Mouse (Mus musculus): ENCODE data around the gene Trappc10. TPM values are rescaled to one million over a fixed set of nuclear protein-coding genes. Genes with fewer than 3 reads are reported as not detected.
A peak's percentile ranks its signal among the peaks of the same experiment; 100 is the strongest.

Trappc10 gene
- polyA plus RNA-seq, 1 experiment, result 18.2 TPM

GRCm38 (mm10) chr10:78280486-78280885 is 36.0 kb upstream of the Trappc10 start:
- Histone ChIP-seq H3K36me3 (ENCODE audit: control insufficient read depth, insufficient read depth) (peaks cover 44% of the 10 kb centered on the region), H3K4me3 (ENCODE audit: insufficient read depth, poor library complexity, severe bottlenecking) (no peak overlapping the region), H3ac (ENCODE audit: control insufficient read depth, insufficient read length, low read depth) (no peak overlapping the region), H3K79me2 (ENCODE audit: control insufficient read depth, insufficient read depth) (no peaks in the 10 kb centered on the region), H3K79me3 (ENCODE audit: low read depth) (no peaks in the 10 kb centered on the region), H3K27me3 (ENCODE audit: control insufficient read depth, insufficient read depth, insufficient read length) (no peaks in the 10 kb centered on the region)
- TF ChIP-seq MAX (IDR thresholded peaks at IDR 0.05), result no peak
- no peak for TF ChIP-seq FOSL1 (IDR thresholded peaks at IDR 0.05; ENCODE audit: insufficient read depth, low read length, poor library complexity, severe bottlenecking)
- no peak for TF ChIP-seq USF1 (IDR thresholded peaks at IDR 0.05; ENCODE audit: low read depth)
- no peak for TF ChIP-seq CEBPB (IDR thresholded peaks at IDR 0.05; ENCODE audit: low read depth)
- no peak for TF ChIP-seq CTCF (IDR thresholded peaks at IDR 0.05; ENCODE audit: control insufficient read depth, insufficient read depth, insufficient read length)

- H3K79me2 ChIP-seq (ENCODE audit: control insufficient read depth, insufficient read depth), result no peaks in the 10 kb centered on the region
- H3K36me3 ChIP-seq (ENCODE audit: control insufficient read depth, insufficient read depth), result peaks cover 41% of the 10 kb centered on the region
- no peak overlapping the region for H3K4me3 ChIP-seq (ENCODE audit: insufficient read depth, poor library complexity, severe bottlenecking)
- H3K79me3 ChIP-seq (ENCODE audit: low read depth), result no peaks in the 10 kb centered on the region
- no peaks in the 10 kb centered on the region for H3K27me3 ChIP-seq (ENCODE audit: control insufficient read depth, insufficient read depth, insufficient read length)
- H3ac ChIP-seq (ENCODE audit: control insufficient read depth, insufficient read length, low read depth), result no peak overlapping the region
- TF ChIP-seq MYOD1 (IDR thresholded peaks at IDR 0.05; ENCODE audit: control insufficient read depth, insufficient read length, low read depth), result no peak
- TF ChIP-seq CTCF (IDR thresholded peaks at IDR 0.05; ENCODE audit: control insufficient read depth, insufficient read depth, insufficient read length), result peak; percentile 80
Observed at GRCm38 (mm10) chr10:78279210-78279609, 34.8 kb upstream of the Trappc10 start.

DNA sequence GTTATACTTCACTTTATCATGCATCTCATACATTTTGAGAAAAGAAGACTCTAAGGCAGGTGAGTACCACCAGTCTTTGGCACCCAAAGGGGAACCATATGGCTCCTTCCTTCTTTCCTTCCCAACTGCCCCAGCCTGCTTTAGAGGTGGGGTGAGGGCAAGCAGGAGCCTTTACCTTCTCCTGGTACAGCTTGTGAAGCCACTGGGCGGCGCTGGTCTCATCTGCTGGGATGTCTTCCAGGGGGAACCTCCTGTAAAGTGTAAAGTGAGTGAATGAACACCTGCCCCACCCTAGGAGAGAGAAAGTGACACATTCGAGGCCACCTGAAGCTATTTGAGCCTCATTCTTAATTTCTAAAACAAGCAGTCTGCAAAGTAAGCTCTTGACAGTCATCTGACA is 33.4 kb upstream of the Trappc10 start:
- Histone ChIP-seq H3K27me3 (ENCODE audit: control insufficient read depth, insufficient read depth, insufficient read length) (no peaks in the 10 kb centered on the region), H3K79me3 (ENCODE audit: low read depth) (no peaks in the 10 kb centered on the region), H3K79me2 (ENCODE audit: control insufficient read depth, insufficient read depth) (no peaks in the 10 kb centered on the region), H3K36me3 (ENCODE audit: control insufficient read depth, insufficient read depth) (peaks cover 33% of the 10 kb centered on the region), H3ac (ENCODE audit: control insufficient read depth, insufficient read length, low read depth) (no peak overlapping the region), H3K4me3 (ENCODE audit: insufficient read depth, poor library complexity, severe bottlenecking) (no peak overlapping the region)
- TF ChIP-seq MAX (IDR thresholded peaks at IDR 0.05) (no peak), CEBPB (IDR thresholded peaks at IDR 0.05; ENCODE audit: low read depth) (no peak), MYOG (IDR thresholded peaks at IDR 0.05; ENCODE audit: control insufficient read depth, extremely low read depth, insufficient read length) (no peak), CTCF (IDR thresholded peaks at IDR 0.05; ENCODE audit: control insufficient read depth, insufficient read depth, insufficient read length) (no peak), MYOD1 (IDR thresholded peaks at IDR 0.05; ENCODE audit: control insufficient read depth, insufficient read length, low read depth) (no peak), USF1 (IDR thresholded peaks at IDR 0.05; ENCODE audit: low read depth) (no peak), FOSL1 (IDR thresholded peaks at IDR 0.05; ENCODE audit: insufficient read depth, low read length, poor library complexity, severe bottlenecking) (no peak)

DNA sequence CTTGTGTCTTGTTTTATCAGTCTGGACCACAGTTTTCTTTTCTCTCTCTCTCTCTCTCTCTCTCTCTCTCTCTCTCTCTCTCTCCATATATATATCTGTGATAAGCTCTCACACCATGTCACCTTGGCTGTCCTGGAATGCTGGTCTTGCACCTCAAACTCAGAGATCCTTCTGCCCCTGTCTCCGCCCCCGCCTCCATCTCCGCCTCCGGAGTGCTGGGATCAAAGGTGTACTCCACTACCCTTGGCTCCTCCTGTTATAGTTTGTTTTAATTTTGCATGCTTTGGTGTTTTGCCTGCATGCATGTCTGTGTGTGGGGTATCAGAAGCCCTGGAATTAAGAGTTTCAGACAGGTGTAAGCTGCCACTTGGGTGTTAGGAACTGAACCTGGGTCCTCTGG is 31.8 kb upstream of the Trappc10 start:
- TF ChIP-seq MAX (IDR thresholded peaks at IDR 0.05) (no peak), CTCF (IDR thresholded peaks at IDR 0.05; ENCODE audit: control insufficient read depth, insufficient read depth, insufficient read length) (no peak), MYOG (IDR thresholded peaks at IDR 0.05; ENCODE audit: control insufficient read depth, extremely low read depth, insufficient read length) (no peak), USF1 (IDR thresholded peaks at IDR 0.05; ENCODE audit: low read depth) (no peak), CEBPB (IDR thresholded peaks at IDR 0.05; ENCODE audit: low read depth) (no peak), FOSL1 (IDR thresholded peaks at IDR 0.05; ENCODE audit: insufficient read depth, low read length, poor library complexity, severe bottlenecking) (no peak)
- no peak overlapping the region for H3K4me3 ChIP-seq (ENCODE audit: insufficient read depth, poor library complexity, severe bottlenecking)
- no peak overlapping the region for H3ac ChIP-seq (ENCODE audit: control insufficient read depth, insufficient read length, low read depth)
- H3K36me3 ChIP-seq (ENCODE audit: control insufficient read depth, insufficient read depth), result peaks cover 22% of the 10 kb centered on the region
- H3K79me3 ChIP-seq (ENCODE audit: low read depth), result no peaks in the 10 kb centered on the region
- no peaks in the 10 kb centered on the region for H3K27me3 ChIP-seq (ENCODE audit: control insufficient read depth, insufficient read depth, insufficient read length)
- no peaks in the 10 kb centered on the region for H3K79me2 ChIP-seq (ENCODE audit: control insufficient read depth, insufficient read depth)

GRCm38 (mm10) chr10:78272932-78273331 is 28.5 kb upstream of the Trappc10 start:
- no peaks in the 10 kb centered on the region for H3K79me2 ChIP-seq (ENCODE audit: control insufficient read depth, insufficient read depth)
- H3K4me3 ChIP-seq (ENCODE audit: insufficient read depth, poor library complexity, severe bottlenecking), result no peak overlapping the region
- H3K36me3 ChIP-seq (ENCODE audit: control insufficient read depth, insufficient read depth), result peaks cover 7% of the 10 kb centered on the region
- no peak for TF ChIP-seq CEBPB (IDR thresholded peaks at IDR 0.05; ENCODE audit: low read depth)
- no peaks in the 10 kb centered on the region for H3K27me3 ChIP-seq (ENCODE audit: control insufficient read depth, insufficient read depth, insufficient read length)
- no peaks in the 10 kb centered on the region for H3K79me3 ChIP-seq (ENCODE audit: low read depth)
- no peak overlapping the region for H3ac ChIP-seq (ENCODE audit: control insufficient read depth, insufficient read length, low read depth)

DNA sequence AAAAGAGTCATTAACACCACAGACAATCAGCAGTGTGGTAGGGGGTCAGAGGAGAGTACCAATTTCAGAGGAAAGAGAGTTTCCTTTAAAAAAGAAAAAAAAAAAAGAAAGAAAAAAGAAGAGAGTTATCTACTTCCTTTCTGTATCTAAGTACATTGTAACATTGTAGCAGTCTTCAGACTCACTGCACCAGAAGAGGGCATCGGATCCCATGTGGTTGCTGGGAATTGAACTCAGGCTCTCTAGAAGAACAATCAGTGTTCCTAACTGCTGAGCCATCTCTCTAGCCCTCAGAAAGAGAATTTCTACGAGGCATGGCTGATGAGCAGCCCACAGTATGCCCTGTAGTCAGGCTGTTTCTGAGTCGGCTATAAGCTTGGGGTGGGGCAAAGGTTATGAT is 21.4 kb upstream of the Trappc10 start:
- no peak overlapping the region for H3K4me3 ChIP-seq (ENCODE audit: insufficient read depth, poor library complexity, severe bottlenecking)
- H3K27me3 ChIP-seq (ENCODE audit: control insufficient read depth, insufficient read depth, insufficient read length), result peaks cover 3% of the 10 kb centered on the region
- no peaks in the 10 kb centered on the region for H3K36me3 ChIP-seq (ENCODE audit: control insufficient read depth, insufficient read depth)
- no peak overlapping the region for H3ac ChIP-seq (ENCODE audit: control insufficient read depth, insufficient read length, low read depth)
- H3K79me3 ChIP-seq (ENCODE audit: low read depth), result no peaks in the 10 kb centered on the region
- TF ChIP-seq FOSL1 (IDR thresholded peaks at IDR 0.05; ENCODE audit: insufficient read depth, low read length, poor library complexity, severe bottlenecking) (no peak), MAX (IDR thresholded peaks at IDR 0.05) (no peak), MYOD1 (IDR thresholded peaks at IDR 0.05; ENCODE audit: control insufficient read depth, insufficient read length, low read depth) (no peak), CEBPB (IDR thresholded peaks at IDR 0.05; ENCODE audit: low read depth) (no peak), MYOG (IDR thresholded peaks at IDR 0.05; ENCODE audit: control insufficient read depth, extremely low read depth, insufficient read length) (no peak), USF1 (IDR thresholded peaks at IDR 0.05; ENCODE audit: low read depth) (no peak), CTCF (IDR thresholded peaks at IDR 0.05; ENCODE audit: control insufficient read depth, insufficient read depth, insufficient read length) (no peak)
- no peaks in the 10 kb centered on the region for H3K79me2 ChIP-seq (ENCODE audit: control insufficient read depth, insufficient read depth)
